Mouse (Mus musculus) spleen, adult 2 months (tissue): ENCODE data around the gene Neu1. TPM values are rescaled to one million over a fixed set of nuclear protein-coding genes. Genes with fewer than 3 reads are reported as not detected.
"Not testable (repeated sequence)": the region's sequence is repeated elsewhere in the genome, so short reads cannot be mapped to it uniquely, and the experiment has no call there.

ENCODE experiments used
- DNase-seq, 2 experiments: peaks; one replicate each; pipeline versions ENCODE4 v3.0.0 to v3.0.0-alpha.2; 2012 to 2021; ENCODE audit warnings: low spot score in 2 of 2, low read depth in 1 of 2
- H3K27ac ChIP-seq: fragments of 200-500 bp; 2 replicates; pipeline ENCODE4 v1.5.1; 2012; ENCODE audit warnings: low read length, inconsistent platforms; ENCODE audit not compliant: insufficient read depth
- H3K27me3 ChIP-seq: fragments of 200-500 bp; 2 replicates; pipeline ENCODE4 v1.6.1; 2012; ENCODE audit warnings: mild to moderate bottlenecking, moderate library complexity, low read length, inconsistent platforms; ENCODE audit not compliant: control insufficient read depth, insufficient read depth
- H3K36me3 ChIP-seq: fragments of 200-500 bp; 2 replicates; pipeline ENCODE4 v1.6.1; 2012; ENCODE audit warnings: mild to moderate bottlenecking, low read length, inconsistent platforms; ENCODE audit not compliant: control insufficient read depth, insufficient read depth
- H3K4me1 ChIP-seq: fragments of 200-500 bp; 2 replicates; pipeline ENCODE4 v1.6.1; 2011; ENCODE audit warnings: inconsistent platforms; ENCODE audit not compliant: control insufficient read depth, insufficient read depth, insufficient read length
- H3K4me3 ChIP-seq: fragments of 200-500 bp; 2 replicates; pipeline ENCODE4 v1.5.1; 2011; ENCODE audit warnings: mild to moderate bottlenecking, inconsistent platforms; ENCODE audit not compliant: insufficient read depth, insufficient read length; ENCODE audit errors: extremely low read depth
- CTCF ChIP-seq: fragments of 200-500 bp; IDR thresholded peaks from 2 replicates; pipeline ENCODE4 v1.5.1; 2011; ENCODE audit warnings: mild to moderate bottlenecking, inconsistent platforms; ENCODE audit not compliant: insufficient read depth, insufficient read length, insufficient replicate concordance; ENCODE audit errors: extremely low read depth
- POLR2A ChIP-seq: fragments of 200-500 bp; IDR thresholded peaks from 2 replicates; pipeline ENCODE4 v1.6.1; 2011; ENCODE audit warnings: low read depth, low read length, inconsistent platforms
- WGBS: fragments of 180-500 bp; shearing (Covaris S2); methylation state at CpG from one replicate; pipeline ENCODE4 v1.1.7; 2018; 5-methylcytosine and 5-hydroxymethylcytosine counted together
- polyA plus RNA-seq: library from polyadenylated mRNA; depleted of rRNA; stranded (reverse); fragments of >200 nt; gene quantifications from 2 replicates; pipeline ENCODE4 v1.2.3, GENCODE M21; 2012

The Neu1 gene
- polyA plus RNA-seq, 1 experiment: 45.8 TPM

- Histone ChIP-seq H3K27ac (no peak overlapping the region), H3K27me3 (no peaks in the 10 kb centered on the region), H3K4me1 (peaks cover 5% of the 10 kb centered on the region; the same call in 1 of the 2 replicates), H3K4me3 (no peak overlapping the region), H3K36me3 (0 out of 2 replicates have a peak, but pooled peaks cover 1% of the 10 kb centered on the region)
- WGBS: 57% methylated on average over 17 of the region's 17 CpGs
- DNase-seq: peak in 1 of 2 experiments; percentile 33
- no peak for TF ChIP-seq POLR2A
- no peak for TF ChIP-seq CTCF
Observed at GRCm38 (mm10) chr17:34896366-34896765, 34.7 kb upstream of the Neu1 start.

DNA sequence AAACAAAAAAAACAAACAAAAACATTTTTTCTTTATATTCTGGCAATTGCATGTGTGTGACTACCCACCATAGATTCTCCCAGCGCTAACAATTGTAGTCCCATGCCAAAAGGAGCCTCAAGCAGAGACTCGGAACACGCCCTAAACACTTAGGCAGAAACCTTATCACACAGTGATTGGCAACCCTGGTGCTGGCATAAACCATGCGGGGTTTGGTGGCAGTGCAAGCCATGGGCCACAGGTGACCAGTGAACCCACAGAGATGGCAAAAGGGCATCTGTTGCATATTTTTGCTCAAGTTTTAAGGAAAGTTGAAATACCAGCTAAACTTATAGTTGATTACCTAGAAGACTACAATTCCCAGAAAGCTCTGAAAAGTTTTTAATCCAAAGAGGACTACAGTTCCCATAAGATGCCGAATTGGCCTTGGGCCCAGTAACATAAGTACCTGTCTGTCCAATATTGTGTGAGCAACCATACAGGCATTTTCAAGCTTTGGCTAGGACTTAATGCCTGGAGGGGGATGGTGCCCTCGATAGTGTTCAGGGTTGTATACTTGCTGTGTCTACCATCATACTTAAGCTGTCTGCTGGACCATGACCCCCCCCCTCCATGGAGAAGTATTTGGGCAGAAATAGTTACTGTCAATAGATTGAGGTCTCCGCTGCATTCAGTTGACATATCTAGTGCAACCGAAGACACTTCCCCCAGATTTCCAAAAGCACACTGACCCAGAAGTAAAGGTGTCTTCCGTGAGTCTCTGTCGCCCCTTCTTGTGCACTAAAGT is 33.5 kb upstream of the Neu1 start:
- Histone ChIP-seq H3K27me3 (no peaks in the 10 kb centered on the region), H3K4me3 (peak overlapping the region; percentile 82), H3K36me3 (0 out of 2 replicates have a peak, but pooled peaks cover 2% of the 10 kb centered on the region), H3K4me1 (peaks cover 5% of the 10 kb centered on the region; the same call in 1 of the 2 replicates), H3K27ac (peak overlapping the region; percentile 92)
- DNase-seq: no peak
- WGBS: 23% methylated on average over 10 of the region's 10 CpGs
- no peak for TF ChIP-seq CTCF
- TF ChIP-seq POLR2A: no peak

DNA sequence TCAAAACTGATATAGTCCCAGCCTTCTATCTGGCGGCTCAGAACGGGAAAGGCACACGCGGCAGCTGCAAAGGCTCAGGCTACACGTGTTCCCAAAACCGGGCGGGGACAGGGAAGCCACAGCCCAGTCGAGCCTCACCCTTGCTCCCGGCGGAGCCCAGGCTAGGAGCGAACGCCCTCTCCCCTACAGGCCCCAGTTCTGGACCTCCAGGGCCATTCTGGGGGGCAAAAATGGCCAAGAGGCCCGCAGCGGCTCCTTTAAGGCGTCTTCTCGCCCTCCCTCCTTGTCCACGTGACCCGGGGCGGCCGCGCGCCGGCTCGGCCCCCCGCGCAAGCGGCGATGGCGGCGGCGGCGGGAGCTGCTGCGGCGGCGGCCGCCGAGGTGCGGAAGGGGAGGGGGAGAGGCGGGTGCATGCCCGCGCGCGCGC is 32.9 kb upstream of the Neu1 start, which contains the start of the genes C2 and Ehmt2:
Gene C2, minus strand, starts transcription at position 106 of the 427 bp plus-strand sequence.
Gene Ehmt2, plus strand, starts transcription at position 310 of the 427 bp plus-strand sequence.
- 2% methylated on average over 33 of the region's 44 CpGs for WGBS
- DNase-seq: peak; percentile 28 to 79
- Histone ChIP-seq H3K4me3 (peak within 1 kb of the TSS; percentile 82), H3K4me1 (peaks cover 5% of the 10 kb centered on the region; the same call in 1 of the 2 replicates), H3K27me3 (no peaks in the 10 kb centered on the region), H3K36me3 (peaks cover 7% of the 10 kb centered on the region), H3K27ac (peak within 1 kb of the TSS; percentile 92)
- TF ChIP-seq POLR2A: no peak
- TF ChIP-seq CTCF: no peak

GRCm38 (mm10) chr17:34898706-34899052 is 32.4 kb upstream of the Neu1 start:
- TF ChIP-seq CTCF: no peak
- H3K27ac ChIP-seq: peak overlapping the region; percentile 92; the same call in 1 of the 2 replicates
- peaks cover 5% of the 10 kb centered on the region; the same call in 1 of the 2 replicates for H3K4me1 ChIP-seq
- DNase-seq: no peak
- no peaks in the 10 kb centered on the region for H3K27me3 ChIP-seq
- 0% methylated on average over 4 of the region's 47 CpGs for WGBS
- peak overlapping the region; percentile 82 for H3K4me3 ChIP-seq
- peaks cover 9% of the 10 kb centered on the region for H3K36me3 ChIP-seq

- TF ChIP-seq CTCF (no peak), POLR2A (no peak)
- Histone ChIP-seq H3K4me3 (peak overlapping the region; percentile 82), H3K27ac (peak overlapping the region; percentile 87), H3K27me3 (no peaks in the 10 kb centered on the region), H3K36me3 (peaks cover 11% of the 10 kb centered on the region), H3K4me1 (peaks cover 5% of the 10 kb centered on the region; the same call in 1 of the 2 replicates)
- DNase-seq: peak in 1 of 2 experiments; percentile 34
- WGBS: 1% methylated on average over 35 of the region's 45 CpGs
Observed at GRCm38 (mm10) chr17:34899053-34899889, 31.8 kb upstream of the Neu1 start.

DNA sequence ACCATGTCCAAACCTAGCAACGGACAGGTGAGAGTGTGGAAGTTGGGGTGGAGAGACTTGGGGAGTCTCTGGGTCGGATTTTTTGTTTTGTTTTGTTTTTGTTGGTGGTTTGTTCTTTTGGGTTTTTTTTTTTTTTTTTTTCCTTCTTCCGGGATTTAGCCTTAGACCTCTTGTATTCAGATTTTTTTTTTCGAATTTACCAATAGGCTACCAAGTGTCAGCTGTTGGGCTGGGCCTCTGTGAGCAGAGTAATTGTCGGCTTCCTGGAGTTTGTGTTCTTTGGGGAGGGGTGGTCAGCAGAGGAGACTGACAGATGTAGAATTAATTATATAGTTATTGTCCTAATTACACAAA is 31.2 kb upstream of the Neu1 start:
- no peak for DNase-seq
- Histone ChIP-seq H3K36me3 (peaks cover 12% of the 10 kb centered on the region), H3K4me1 (peaks cover 5% of the 10 kb centered on the region; the same call in 1 of the 2 replicates), H3K27ac (peak overlapping the region; percentile 87), H3K4me3 (peak overlapping the region; percentile 82), H3K27me3 (no peaks in the 10 kb centered on the region)
- TF ChIP-seq CTCF: no peak
- TF ChIP-seq POLR2A: no peak
- WGBS: 1% methylated on average over 5 of the region's 5 CpGs

DNA sequence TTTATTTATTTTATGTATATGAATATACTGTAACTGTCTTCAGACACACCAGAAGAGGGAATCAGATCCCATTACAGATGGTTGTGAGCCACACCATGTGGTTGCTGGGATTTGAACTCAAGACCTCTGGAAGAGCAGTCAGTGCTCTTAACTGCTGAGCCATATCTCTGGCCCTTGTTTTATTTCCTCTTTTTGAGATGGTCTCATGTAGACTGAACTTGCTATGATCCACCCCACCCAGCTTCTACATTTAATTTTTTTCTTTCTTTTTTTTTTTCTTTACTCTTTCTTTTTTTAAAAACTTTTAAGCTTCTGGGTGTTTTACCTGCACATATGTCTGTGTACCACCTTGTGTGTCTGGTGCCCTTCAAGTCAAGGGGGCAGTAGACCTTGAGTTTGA is 30.2 kb upstream of the Neu1 start:
- not testable (repeated sequence) for H3K4me1 ChIP-seq

DNA sequence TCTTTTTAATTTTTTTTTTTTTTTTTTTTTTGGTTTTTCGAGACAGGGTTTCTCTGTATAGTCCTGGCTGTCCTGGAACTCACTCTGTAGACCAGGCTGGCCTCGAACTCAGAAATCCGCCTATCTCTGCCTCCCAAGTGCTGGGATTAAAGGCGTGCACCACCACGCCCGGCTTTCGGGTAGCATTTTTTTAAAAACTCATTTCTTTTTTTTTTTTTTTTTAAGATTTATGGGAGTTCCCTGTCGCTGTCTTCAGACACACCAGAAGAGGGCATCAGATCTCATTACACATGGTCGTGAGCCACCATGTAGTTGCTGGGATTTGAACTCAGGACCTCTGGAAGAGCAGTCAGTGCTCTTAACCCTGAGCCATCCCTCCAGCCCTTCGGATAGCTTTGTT is 29.1 kb upstream of the Neu1 start:
- not testable (repeated sequence) for H3K27me3 ChIP-seq, H3K4me3 ChIP-seq, H3K27ac ChIP-seq, H3K4me1 ChIP-seq, DNase-seq
- WGBS: 91% methylated on average over 9 of the region's 10 CpGs
- H3K36me3 ChIP-seq: peaks cover 31% of the 10 kb centered on the region

More for the DNA sequence above, 30.2 kb upstream of the Neu1 start:
- Histone ChIP-seq H3K27ac (0 out of 2 replicates have a peak overlapping the region, but pooled peaks have one; percentile 17), H3K36me3 (peaks cover 20% of the 10 kb centered on the region)
- H3K4me3 ChIP-seq, H3K27me3 ChIP-seq, DNase-seq: not testable (repeated sequence)
